Mouse (Mus musculus) myocyte (in vitro differentiated cells): ENCODE data around the gene Cd81.

ENCODE experiments used
- CEBPB ChIP-seq: IDR thresholded peaks from 2 replicates; pipeline ENCODE4 v1.6.1; 2011; ENCODE audit warnings: mild to moderate bottlenecking, moderate library complexity; ENCODE audit not compliant: poor library complexity, insufficient read depth, severe bottlenecking
- E2F4 ChIP-seq: IDR thresholded peaks from one replicate; pipeline ENCODE4 v1.6.1; 2011; ENCODE audit warnings: mild to moderate bottlenecking, control low read depth, moderate library complexity; ENCODE audit not compliant: insufficient read depth
- MAX ChIP-seq: IDR thresholded peaks from one replicate; pipeline ENCODE4 v1.6.1; 2011; ENCODE audit warnings: low read depth, mild to moderate bottlenecking, control low read depth
- MYOD1 ChIP-seq, 3 experiments: IDR thresholded peaks; one replicate each; pipeline ENCODE4 v1.6.1; 2011; ENCODE audit warnings: control low read depth in 2 of 3, low read depth in 2 of 3, mild to moderate bottlenecking in 2 of 3, moderate library complexity in 1 of 3; ENCODE audit not compliant: insufficient read length in 2 of 3, control insufficient read depth in 1 of 3
- MYOG ChIP-seq, 3 experiments: IDR thresholded peaks; one replicate each; pipeline ENCODE4 v1.6.1; 2011; ENCODE audit warnings: control low read depth in 2 of 3, low read depth in 2 of 3, mild to moderate bottlenecking in 2 of 3; ENCODE audit not compliant: insufficient read length in 2 of 3, control insufficient read depth in 1 of 3, insufficient read depth in 1 of 3
- POLR2A ChIP-seq: IDR thresholded peaks from one replicate; pipeline ENCODE4 v1.6.1; 2011; ENCODE audit warnings: low read depth, mild to moderate bottlenecking, control low read depth, moderate library complexity; ENCODE audit not compliant: insufficient read length
- POLR2AphosphoS2 ChIP-seq: IDR thresholded peaks from one replicate; pipeline ENCODE4 v1.6.1; 2011; ENCODE audit warnings: low read depth, control low read depth; ENCODE audit not compliant: insufficient read length
- REST ChIP-seq: IDR thresholded peaks from one replicate; pipeline ENCODE4 v1.6.1; 2011; ENCODE audit warnings: mild to moderate bottlenecking, control low read depth, moderate library complexity; ENCODE audit not compliant: insufficient read depth, insufficient read length
- SRF ChIP-seq: IDR thresholded peaks from one replicate; pipeline ENCODE4 v1.6.1; 2011; ENCODE audit warnings: low read depth; ENCODE audit not compliant: control insufficient read depth, insufficient read length
- TCF12 ChIP-seq: IDR thresholded peaks from one replicate; pipeline ENCODE4 v1.6.1; 2011; ENCODE audit warnings: mild to moderate bottlenecking, control low read depth; ENCODE audit not compliant: poor library complexity, insufficient read depth, severe bottlenecking
- TCF3 ChIP-seq: IDR thresholded peaks from one replicate; pipeline ENCODE4 v1.6.1; 2011; ENCODE audit warnings: low read depth, control low read depth; ENCODE audit not compliant: insufficient read length
- USF1 ChIP-seq: IDR thresholded peaks from one replicate; pipeline ENCODE4 v1.6.1; 2011; ENCODE audit warnings: low read depth, mild to moderate bottlenecking, control low read depth, moderate library complexity

GRCm38 (mm10) chr7:143086366-143086765 is 33.8 kb downstream of the Cd81 start:
- TF ChIP-seq TCF12 (no peak), MYOG (IDR thresholded peaks at IDR 0.05; ENCODE audit: control insufficient read depth in 1 of 3, insufficient read depth in 1 of 3, insufficient read length in 2 of 3, low read depth in 2 of 3) (no peak), POLR2A (no peak), POLR2AphosphoS2 (no peak), E2F4 (no peak), MAX (no peak), MYOD1 (IDR thresholded peaks at IDR 0.05; ENCODE audit: control insufficient read depth in 1 of 3, insufficient read length in 2 of 3, low read depth in 2 of 3) (no peak), USF1 (no peak), REST (no peak), CEBPB (no peak), SRF (no peak), TCF3 (no peak)
